Mouse (Mus musculus): ENCODE measurements around the gene Mslnl. TPM values are rescaled to one million over a fixed set of nuclear protein-coding genes. Genes with fewer than 3 reads are reported as not detected.

Mslnl gene
- polyA plus RNA-seq, 1 experiment from 2014 or later: 1.9 TPM

DNA sequence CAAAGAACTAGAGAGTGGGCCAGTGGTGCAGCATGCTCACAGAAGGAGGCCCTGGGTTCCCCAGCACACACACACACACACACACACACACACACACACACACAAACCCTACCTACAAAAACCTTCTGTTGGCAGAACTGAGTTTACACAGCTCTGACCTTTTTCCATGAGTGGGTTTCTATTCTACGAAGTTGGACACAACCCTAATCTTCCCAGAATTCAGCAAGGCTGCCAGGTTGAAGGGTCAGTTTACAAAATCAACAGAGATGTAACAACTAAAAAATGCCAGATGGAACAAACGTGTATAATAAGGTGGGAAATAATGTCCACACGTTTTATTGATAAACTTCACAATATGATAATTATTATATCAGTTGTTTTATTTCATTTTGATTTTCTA lies 21.8 kb downstream of the Mslnl start:
- TF ChIP-seq CTCF (IDR thresholded peaks at IDR 0.05): no peak
- no peak for TF ChIP-seq EP300 (IDR thresholded peaks at IDR 0.05)
- peak overlapping the region; percentile 89 for H3K27ac ChIP-seq (ENCODE audit: low read length)

GRCm38 (mm10) chr17:25760148-25760547 lies 24.3 kb downstream of the Mslnl start:
- Histone ChIP-seq H3K36me3 (ENCODE audit: insufficient read depth, low read length) (no peaks in the 10 kb centered on the region), H3K4me3 (ENCODE audit: low read depth, low read length) (no peak overlapping the region), H3K4me1 (ENCODE audit: insufficient read depth, low read depth, low read length) (no peaks in the 10 kb centered on the region), H3K9me3 (ENCODE audit: low read length) (no peaks in the 10 kb centered on the region), H3K9ac (replicated peaks; ENCODE audit: low read depth) (no peak overlapping the region), H3K27ac (ENCODE audit: low read length) (no peak overlapping the region), H3K27me3 (replicated peaks; ENCODE audit: insufficient read depth, low read length) (no peaks in the 10 kb centered on the region), H3K4me2 (replicated peaks; ENCODE audit: low read depth, low read length) (no peak overlapping the region)
- no peak for DNase-seq (ENCODE audit: low spot score)
- TF ChIP-seq EP300 (IDR thresholded peaks at IDR 0.05): no peak
- no peak for TF ChIP-seq CTCF (IDR thresholded peaks at IDR 0.05)
- 64% methylated on average over 8 of the region's 8 CpGs for WGBS
- no peak for ATAC-seq

More for the DNA sequence above, 21.8 kb downstream of the Mslnl start:
- no peaks in the 10 kb centered on the region for H3K36me3 ChIP-seq (ENCODE audit: insufficient read depth, low read length)
- H3K4me3 ChIP-seq (ENCODE audit: low read depth, low read length): no peak overlapping the region
- no peaks in the 10 kb centered on the region for H3K9me3 ChIP-seq (ENCODE audit: low read length)
- no peaks in the 10 kb centered on the region for H3K27me3 ChIP-seq (replicated peaks; ENCODE audit: insufficient read depth, low read length)
- no peaks in the 10 kb centered on the region for H3K4me1 ChIP-seq (ENCODE audit: insufficient read depth, low read depth, low read length)
- DNase-seq (ENCODE audit: low spot score) (no peak), ATAC-seq (no peak)
- H3K4me2 ChIP-seq (replicated peaks; ENCODE audit: low read depth, low read length): no peak overlapping the region
- WGBS: 42% methylated on average over 3 of the region's 3 CpGs
- no peak overlapping the region for H3K9ac ChIP-seq (replicated peaks; ENCODE audit: low read depth)

- Histone ChIP-seq H3K4me3 (ENCODE audit: low read depth, low read length) (no peak overlapping the region), H3K9ac (replicated peaks; ENCODE audit: low read depth) (no peak overlapping the region), H3K27me3 (replicated peaks; ENCODE audit: insufficient read depth, low read length) (no peaks in the 10 kb centered on the region), H3K9me3 (ENCODE audit: low read length) (no peaks in the 10 kb centered on the region), H3K4me2 (replicated peaks; ENCODE audit: low read depth, low read length) (no peak overlapping the region), H3K4me1 (ENCODE audit: insufficient read depth, low read depth, low read length) (no peaks in the 10 kb centered on the region), H3K36me3 (ENCODE audit: insufficient read depth, low read length) (no peaks in the 10 kb centered on the region), H3K27ac (ENCODE audit: low read length) (no peak overlapping the region)
- ATAC-seq (peak; percentile 2; the same call in 1 of the 2 replicates), DNase-seq (ENCODE audit: low spot score) (peak; percentile 59)
- 21% methylated on average over 4 of the region's 4 CpGs for WGBS
- TF ChIP-seq EP300 (IDR thresholded peaks at IDR 0.05): no peak
- no peak for TF ChIP-seq CTCF (IDR thresholded peaks at IDR 0.05)
Measured at GRCm38 (mm10) chr17:25761561-25761970, 25.7 kb downstream of the Mslnl start.

GRCm38 (mm10) chr17:25762591-25762990 lies 26.7 kb downstream of the Mslnl start:
- ATAC-seq: no peak
- H3K27ac ChIP-seq (ENCODE audit: low read length): no peak overlapping the region
- no peaks in the 10 kb centered on the region for H3K9me3 ChIP-seq (ENCODE audit: low read length)
- H3K4me3 ChIP-seq (ENCODE audit: low read depth, low read length): no peak overlapping the region
- TF ChIP-seq CTCF (IDR thresholded peaks at IDR 0.05) (no peak), EP300 (IDR thresholded peaks at IDR 0.05) (no peak)
- 42% methylated on average over 3 of the region's 3 CpGs for WGBS
- no peaks in the 10 kb centered on the region for H3K4me1 ChIP-seq (ENCODE audit: insufficient read depth, low read depth, low read length)
- DNase-seq (ENCODE audit: low spot score): no peak
- no peak overlapping the region for H3K9ac ChIP-seq (replicated peaks; ENCODE audit: low read depth)
- no peaks in the 10 kb centered on the region for H3K27me3 ChIP-seq (replicated peaks; ENCODE audit: insufficient read depth, low read length)
- H3K36me3 ChIP-seq (ENCODE audit: insufficient read depth, low read length): no peaks in the 10 kb centered on the region
- no peak overlapping the region for H3K4me2 ChIP-seq (replicated peaks; ENCODE audit: low read depth, low read length)

- Histone ChIP-seq H3K27me3 (replicated peaks; ENCODE audit: insufficient read depth, low read length) (no peaks in the 10 kb centered on the region), H3K4me3 (ENCODE audit: low read depth, low read length) (no peak overlapping the region), H3K9ac (replicated peaks; ENCODE audit: low read depth) (no peak overlapping the region), H3K9me3 (ENCODE audit: low read length) (no peaks in the 10 kb centered on the region), H3K4me2 (replicated peaks; ENCODE audit: low read depth, low read length) (no peak overlapping the region), H3K36me3 (ENCODE audit: insufficient read depth, low read length) (no peaks in the 10 kb centered on the region), H3K27ac (ENCODE audit: low read length) (no peak overlapping the region), H3K4me1 (ENCODE audit: insufficient read depth, low read depth, low read length) (no peaks in the 10 kb centered on the region)
- DNase-seq (ENCODE audit: low spot score) (no peak), ATAC-seq (no peak)
- WGBS: 60% methylated on average over 5 of the region's 5 CpGs
- TF ChIP-seq CTCF (IDR thresholded peaks at IDR 0.05) (no peak), EP300 (IDR thresholded peaks at IDR 0.05) (no peak)
Measured at GRCm38 (mm10) chr17:25765886-25766285, 30.0 kb downstream of the Mslnl start.

- Histone ChIP-seq H3K9me3 (ENCODE audit: low read length) (no peaks in the 10 kb centered on the region), H3K4me2 (replicated peaks; ENCODE audit: low read depth, low read length) (no peak overlapping the region), H3K4me3 (ENCODE audit: low read depth, low read length) (no peak overlapping the region), H3K27me3 (replicated peaks; ENCODE audit: insufficient read depth, low read length) (no peaks in the 10 kb centered on the region), H3K36me3 (ENCODE audit: insufficient read depth, low read length) (no peaks in the 10 kb centered on the region), H3K27ac (ENCODE audit: low read length) (no peak overlapping the region), H3K9ac (replicated peaks; ENCODE audit: low read depth) (no peak overlapping the region), H3K4me1 (ENCODE audit: insufficient read depth, low read depth, low read length) (peaks cover 4% of the 10 kb centered on the region)
- DNase-seq (ENCODE audit: low spot score): no peak
- 54% methylated on average over 9 of the region's 9 CpGs for WGBS
- TF ChIP-seq EP300 (IDR thresholded peaks at IDR 0.05) (no peak), CTCF (IDR thresholded peaks at IDR 0.05) (no peak)
- no peak for ATAC-seq
Measured at GRCm38 (mm10) chr17:25769331-25769730, 33.5 kb downstream of the Mslnl start.
